Mouse (Mus musculus) telencephalon, adult 2 months (tissue): ENCODE results near the gene Hoxa5.

Experiments used
- DNase-seq: peaks from one replicate; pipeline ENCODE4 v3.0.0-alpha.2; 2011; ENCODE audit warnings: low read depth, low spot score

The Hoxa5 gene

GRCm38 (mm10) chr6:52215771-52216535 lies 11.6 kb upstream of the Hoxa5 start:
- DNase-seq, result no peak

- no peak for DNase-seq
Measured at GRCm38 (mm10) chr6:52215070-52215469, 10.7 kb upstream of the Hoxa5 start.

- DNase-seq, result no peak
Measured at GRCm38 (mm10) chr6:52214271-52214670, 9.9 kb upstream of the Hoxa5 start.

GRCm38 (mm10) chr6:52213119-52213986 lies 9.0 kb upstream of the Hoxa5 start, which contains the start of the genes Hoxa3 and Gm28308:
Gene Hoxa3 (minus strand): TSS chr6:52213336.
Gene Gm28308 (minus strand): TSS chr6:52213339.
- no peak for DNase-seq

- DNase-seq, result no peak
Measured at GRCm38 (mm10) chr6:52212556-52213118, 8.2 kb upstream of the Hoxa5 start.

GRCm38 (mm10) chr6:52211961-52212360 lies 7.6 kb upstream of the Hoxa5 start:
- no peak for DNase-seq

GRCm38 (mm10) chr6:52211170-52211935 lies 7.0 kb upstream of the Hoxa5 start:
- DNase-seq, result no peak

- no peak for DNase-seq
Measured at GRCm38 (mm10) chr6:52209685-52210046, 5.3 kb upstream of the Hoxa5 start.

GRCm38 (mm10) chr6:52208868-52209684 lies 4.7 kb upstream of the Hoxa5 start:
- no peak for DNase-seq

GRCm38 (mm10) chr6:52208072-52208867 lies 3.9 kb upstream of the Hoxa5 start, which contains the start of gene Hoxa6:
Gene Hoxa6 (minus strand): TSS chr6:52208722.
- DNase-seq, result no peak

- no peak for DNase-seq
Measured at GRCm38 (mm10) chr6:52207684-52207976, 3.2 kb upstream of the Hoxa5 start.

- no peak for DNase-seq
Measured at GRCm38 (mm10) chr6:52206882-52207683, 2.7 kb upstream of the Hoxa5 start.

- no peak for DNase-seq
Measured at GRCm38 (mm10) chr6:52205638-52206621, 1.5 kb upstream of the Hoxa5 start.

GRCm38 (mm10) chr6:52205221-52205620 lies 834 bp upstream of the Hoxa5 start:
- no peak for DNase-seq

GRCm38 (mm10) chr6:52203371-52204049 lies 877 bp downstream of the Hoxa5 start:
- DNase-seq, result no peak

GRCm38 (mm10) chr6:52203121-52203370 lies 1.3 kb downstream of the Hoxa5 start:
- DNase-seq, result no peak

- DNase-seq, result no peak
Measured at GRCm38 (mm10) chr6:52202362-52203120, 1.8 kb downstream of the Hoxa5 start.
